Mouse (Mus musculus): ENCODE measurements around the gene Sgcg.
A peak's percentile ranks its signal among the peaks of the same experiment; 100 is the strongest.

The Sgcg gene

GRCm38 (mm10) chr14:61232016-61232568 is 26.2 kb downstream of the Sgcg start:
- DNase-seq (ENCODE audit: low read depth) = no peak

GRCm38 (mm10) chr14:61230179-61230578 is 28.1 kb downstream of the Sgcg start:
- no peak for DNase-seq (ENCODE audit: low read depth)

- no peak for DNase-seq (ENCODE audit: low read depth)
Measured at GRCm38 (mm10) chr14:61229763-61230162, 28.5 kb downstream of the Sgcg start.

GRCm38 (mm10) chr14:61226151-61226550 is 32.1 kb downstream of the Sgcg start:
- DNase-seq (ENCODE audit: low read depth) = no peak

GRCm38 (mm10) chr14:61224387-61225077 is 33.8 kb downstream of the Sgcg start:
- DNase-seq (ENCODE audit: low read depth) = no peak

GRCm38 (mm10) chr14:61223740-61224139 is 34.5 kb downstream of the Sgcg start:
- no peak for DNase-seq (ENCODE audit: low read depth)

GRCm38 (mm10) chr14:61222506-61222905 is 35.8 kb downstream of the Sgcg start:
- DNase-seq (ENCODE audit: low read depth) = no peak

GRCm38 (mm10) chr14:61221166-61221565 is 37.1 kb downstream of the Sgcg start:
- no peak for DNase-seq (ENCODE audit: low read depth)

GRCm38 (mm10) chr14:61211754-61212153 is 46.5 kb downstream of the Sgcg start:
- DNase-seq (ENCODE audit: low read depth) = no peak

GRCm38 (mm10) chr14:61210111-61210510 is 48.2 kb downstream of the Sgcg start:
- DNase-seq (ENCODE audit: low read depth) = no peak

- DNase-seq (ENCODE audit: low read depth) = no peak
Measured at GRCm38 (mm10) chr14:61194416-61194815, 63.9 kb downstream of the Sgcg start.

GRCm38 (mm10) chr14:61192326-61192725 is 66.0 kb downstream of the Sgcg start:
- no peak for DNase-seq (ENCODE audit: low read depth)

GRCm38 (mm10) chr14:61191904-61192303 is 66.4 kb downstream of the Sgcg start:
- no peak for DNase-seq (ENCODE audit: low read depth)

- DNase-seq (ENCODE audit: low read depth) = peak; percentile 85
Measured at GRCm38 (mm10) chr14:61173229-61173628, 85.1 kb downstream of the Sgcg start.

GRCm38 (mm10) chr14:61172548-61173158 is 85.6 kb downstream of the Sgcg start:
- DNase-seq (ENCODE audit: low read depth) = peak; percentile 100

GRCm38 (mm10) chr14:61171261-61171970 is 86.9 kb downstream of the Sgcg start:
- DNase-seq (ENCODE audit: low read depth) = peak; percentile 15

Measured in naive thymus-derived CD4-positive, alpha-beta T cell, adult 2 months (primary cell).